Mouse (Mus musculus) CD4-positive, CD25-positive, alpha-beta regulatory T cell, adult 9 weeks (primary cell): Measurements from ENCODE around the gene Nedd8. TPM values are rescaled to one million over a fixed set of nuclear protein-coding genes. Genes with fewer than 3 reads are reported as not detected.

ENCODE experiments used
- polyA plus RNA-seq: library from polyadenylated mRNA; unstranded; fragments of 100-300 nt; shearing (Covaris generic); gene quantifications from one replicate; pipeline ENCODE4 v1.2.1, GENCODE M21; 2017

Gene Nedd8
- polyA plus RNA-seq = 496 TPM

DNA sequence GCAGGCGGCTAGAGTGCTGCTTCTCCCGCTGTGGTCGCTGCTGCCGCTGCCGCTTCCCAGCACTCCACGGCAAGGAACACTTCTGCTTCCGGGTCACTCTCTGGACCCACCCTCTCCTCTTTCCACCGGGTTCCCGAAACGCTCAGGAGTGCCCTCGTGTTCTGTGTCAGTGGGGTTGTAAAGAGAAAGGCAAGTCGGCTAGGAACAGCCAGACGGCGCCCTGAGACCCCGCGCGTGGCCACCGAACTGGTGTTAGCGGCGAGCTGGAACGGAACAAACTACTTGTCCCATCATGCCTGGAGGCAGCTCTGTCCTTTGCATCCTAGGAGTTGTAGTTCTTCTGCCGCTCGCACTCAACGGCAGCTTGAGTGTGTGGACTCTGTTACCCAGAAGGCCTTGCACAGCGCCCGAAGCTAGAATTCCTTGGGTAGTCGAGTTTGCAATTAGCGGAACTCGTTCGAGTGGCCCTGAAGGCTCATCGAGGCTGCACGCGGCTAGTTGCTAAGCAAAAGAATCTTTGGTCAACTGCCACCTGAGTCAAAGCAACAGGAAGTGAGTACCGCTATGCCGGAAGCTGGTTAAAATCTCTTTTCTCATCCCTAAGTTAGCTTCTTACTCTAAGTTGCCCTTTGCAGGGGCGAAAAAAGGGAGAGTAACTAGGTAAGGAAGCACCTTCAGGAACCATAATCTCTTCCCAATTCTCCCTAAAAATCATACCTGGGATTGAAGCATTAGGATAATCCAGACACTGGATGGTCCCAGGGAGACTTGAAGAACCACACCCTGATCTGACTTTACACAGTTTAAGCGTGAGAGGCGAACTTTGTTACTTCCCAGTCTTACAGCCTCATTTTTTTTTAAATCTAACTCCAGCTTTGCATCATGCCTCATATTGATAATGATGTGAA lies at the start of gene Nedd8, which contains the start of gene Gmpr2:
Nedd8 (minus strand) TSS at position 292 of the 908 bp plus-strand sequence.
Gmpr2 (plus strand) TSS at position 109 of the 908 bp plus-strand sequence.

GRCm38 (mm10) chr14:55713729-55714122 lies 41.8 kb upstream of the Nedd8 start, which contains the start of gene Tgm1:
TSS of gene Tgm1 (minus strand) at chr14:55713926.

DNA sequence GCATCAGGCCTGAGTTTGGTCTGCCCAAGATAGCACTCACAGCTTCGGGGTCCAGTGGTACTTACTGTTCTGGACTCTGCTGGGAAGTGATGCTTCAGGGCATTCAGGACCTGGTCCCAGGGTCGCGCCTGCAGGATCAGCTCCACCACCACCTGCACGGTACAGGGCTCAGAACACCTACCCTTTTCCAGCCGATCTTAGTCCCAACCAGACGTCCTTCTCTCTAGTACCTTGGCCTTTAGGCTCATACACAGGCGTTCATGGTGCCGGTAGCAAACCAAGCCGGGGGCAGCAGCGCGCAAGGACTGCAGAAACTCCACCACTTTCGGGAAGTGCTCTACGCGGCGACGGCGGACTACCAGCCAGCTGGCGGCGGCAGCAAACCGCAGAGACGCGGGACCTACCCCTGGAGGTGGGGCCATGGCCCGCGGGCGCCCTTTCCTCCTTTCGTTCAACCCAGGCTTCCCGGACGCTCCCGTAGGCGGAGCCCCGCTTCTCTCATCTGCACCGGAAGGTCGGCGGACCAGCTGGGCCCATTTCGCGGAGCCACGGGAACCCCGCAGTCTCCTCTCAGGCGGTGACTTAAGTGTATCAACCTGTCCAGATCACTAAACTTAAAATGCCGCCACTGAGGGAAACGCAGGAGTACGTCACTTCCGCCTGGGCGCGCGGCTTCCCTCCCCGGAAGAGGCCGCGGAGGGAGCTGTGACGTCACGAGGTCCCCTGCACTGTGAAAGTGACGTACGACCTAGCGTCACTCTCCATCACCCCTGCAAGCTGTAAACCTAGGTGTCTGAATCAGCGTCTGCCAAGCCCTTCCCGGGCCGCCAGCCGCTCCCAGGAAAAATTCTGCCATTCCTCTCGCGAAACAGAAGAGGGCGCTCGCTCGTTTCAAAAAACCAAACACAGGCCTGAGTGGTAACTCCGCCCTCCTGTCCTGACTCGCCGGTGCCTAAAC lies 9.5 kb upstream of the Nedd8 start, which contains the start of gene Tinf2:
Tinf2 (minus strand) TSS at position 661 of the 958 bp plus-strand sequence.

DNA sequence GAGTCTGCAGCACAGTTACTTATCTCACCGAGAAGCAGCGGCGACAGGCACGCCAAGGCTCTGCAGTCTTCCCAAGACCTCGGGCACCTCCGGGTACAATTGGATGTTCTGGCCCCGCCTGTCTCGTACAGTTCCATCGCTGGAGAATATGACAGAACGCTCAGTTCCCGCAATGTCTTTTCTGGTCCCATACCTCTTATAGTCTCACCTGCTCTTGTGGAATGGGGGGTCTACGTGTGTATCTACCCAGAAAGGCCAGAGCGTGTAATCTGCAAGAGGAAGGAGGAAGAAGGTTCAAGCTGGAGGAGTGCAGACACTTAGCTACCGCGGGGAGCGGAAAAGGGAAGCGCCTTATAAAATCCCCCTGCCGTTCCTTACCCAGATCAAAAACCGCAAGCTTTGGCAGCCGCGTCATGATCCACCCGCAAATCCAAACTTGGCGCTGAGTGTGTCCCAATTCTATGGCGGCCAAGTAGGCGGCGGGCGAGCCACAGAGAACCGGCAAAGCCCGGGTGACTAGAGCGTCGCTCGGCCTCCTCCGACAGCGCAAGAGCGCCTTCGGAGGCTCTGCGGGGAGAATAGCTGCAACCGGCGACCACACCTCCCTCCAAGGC lies 11.9 kb downstream of the Nedd8 start, which contains the start of gene Mdp1:
Mdp1 (minus strand) TSS at position 549 of the 614 bp plus-strand sequence.

DNA sequence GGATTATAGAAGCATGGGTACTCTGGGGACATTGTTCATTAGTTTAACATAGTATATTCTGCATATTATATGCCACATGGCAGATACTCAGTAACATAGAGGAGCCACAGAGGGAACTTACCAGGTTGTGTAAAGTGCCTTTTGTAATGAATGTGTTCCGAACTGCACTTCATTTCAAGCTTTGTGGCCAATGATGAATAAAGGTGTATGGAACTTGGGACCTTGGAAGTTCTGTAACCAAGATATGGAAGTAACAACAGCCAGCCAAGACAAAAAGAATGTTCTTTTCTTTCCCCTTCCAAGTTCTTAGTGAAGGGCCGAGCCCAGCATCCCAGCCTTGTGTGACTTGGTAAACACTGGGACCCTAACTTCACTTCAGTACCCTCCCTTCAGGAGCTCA lies 22.0 kb downstream of the Nedd8 start, which contains the start of gene Tssk4:
Tssk4 (plus strand) TSS at position 301 of the 400 bp plus-strand sequence.

DNA sequence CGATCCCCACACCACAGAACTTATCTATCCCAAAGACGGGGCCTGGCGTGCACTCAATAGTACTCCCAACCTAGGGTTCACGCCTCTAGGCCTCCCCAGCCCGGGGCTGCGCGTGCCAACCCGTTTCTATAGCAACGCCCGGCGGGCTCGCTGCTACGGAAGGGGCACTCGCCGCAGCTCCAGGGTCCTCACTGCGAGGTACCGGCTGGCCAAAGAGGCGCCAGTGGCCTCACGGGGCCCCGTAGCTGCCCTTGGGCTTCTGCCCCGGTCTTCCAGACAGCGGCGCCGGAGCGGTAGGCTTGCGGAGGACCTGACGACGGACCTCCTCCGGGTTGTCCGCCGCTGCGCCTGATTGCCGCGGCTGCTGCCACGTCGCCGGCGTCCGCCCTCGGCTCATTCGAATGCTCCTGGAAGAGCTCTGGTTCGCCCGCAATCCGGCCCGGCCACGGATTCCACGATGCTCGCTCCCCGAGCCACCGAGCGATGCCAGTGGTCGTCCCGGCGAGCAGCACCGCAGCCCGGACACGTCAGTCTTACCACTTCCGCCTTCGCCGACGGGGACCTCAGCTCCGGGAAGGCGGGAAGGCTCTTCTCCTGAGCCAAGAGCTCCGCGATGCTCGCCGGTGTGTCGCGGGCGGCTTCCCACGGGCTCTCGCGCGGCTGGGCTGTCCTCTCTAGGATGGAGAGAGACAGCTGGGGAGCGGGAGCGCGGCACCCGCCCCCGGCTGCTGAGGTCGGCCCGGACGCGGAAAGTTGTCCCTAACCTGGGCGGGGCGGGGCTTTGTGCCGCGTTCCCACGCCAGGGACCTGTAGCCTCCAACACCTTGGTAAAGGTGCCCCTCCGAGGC lies 28.6 kb downstream of the Nedd8 start, which contains the start of gene Tm9sf1:
Tm9sf1 (minus strand) TSS at position 747 of the 848 bp plus-strand sequence.

DNA sequence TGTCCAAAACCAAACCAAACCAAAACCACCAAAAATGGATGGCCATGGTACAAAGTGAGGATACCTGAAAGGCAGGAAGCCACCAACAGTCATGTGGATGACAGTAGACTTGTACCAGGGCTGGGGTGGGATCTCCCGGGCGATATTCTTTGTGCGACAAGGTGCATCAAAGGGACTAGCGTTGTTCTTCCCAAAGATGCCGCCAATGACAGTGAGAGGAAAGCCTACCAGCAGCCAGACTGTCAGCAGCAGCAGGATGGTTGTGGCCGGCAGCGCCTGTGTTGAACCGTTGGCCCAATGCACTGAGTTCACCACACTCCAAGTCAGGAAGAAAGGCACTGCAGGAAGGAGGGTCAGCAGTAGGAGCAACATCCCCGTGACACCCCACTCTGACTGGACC lies 34.1 kb downstream of the Nedd8 start, which contains the start of gene Gm49378:
Gm49378 (minus strand) TSS at position 101 of the 400 bp plus-strand sequence.

GRCm38 (mm10) chr14:55635523-55636007 lies 36.4 kb downstream of the Nedd8 start, which contains the start of gene Ipo4:
TSS of gene Ipo4 (minus strand) at chr14:55635957.

GRCm38 (mm10) chr14:55617822-55618221 lies 54.1 kb downstream of the Nedd8 start, which contains the start of gene Rec8:
TSS of gene Rec8 (plus strand) at chr14:55618037.

Other genes starting within 250 kb of the Nedd8 start
- 47.2 TPM for gene Dhrs4, start 193.4 kb downstream of the Nedd8 start, polyA plus RNA-seq
- gene Carmil3, start 181.5 kb downstream of the Nedd8 start, polyA plus RNA-seq = not detected
- gene Cpne6, start 161.7 kb downstream of the Nedd8 start, polyA plus RNA-seq = not detected
- 0.12 TPM for gene Nrl, start 147.1 kb downstream of the Nedd8 start, polyA plus RNA-seq
- gene Pck2, start 131.9 kb downstream of the Nedd8 start, polyA plus RNA-seq = 48.4 TPM
- gene Dcaf11, start 112.1 kb downstream of the Nedd8 start, polyA plus RNA-seq = 170 TPM
- gene A730061H03Rik, start 111.7 kb downstream of the Nedd8 start, polyA plus RNA-seq = 4.8 TPM
- not detected for gene Fitm1, start 96.5 kb downstream of the Nedd8 start, polyA plus RNA-seq
- 1,184 TPM for gene Psme1, start 94.0 kb downstream of the Nedd8 start, polyA plus RNA-seq
- gene Emc9, start 86.8 kb downstream of the Nedd8 start, polyA plus RNA-seq = 48.1 TPM
- 937 TPM for gene Psme2, start 81.0 kb downstream of the Nedd8 start, polyA plus RNA-seq
- gene Rnf31, start 80.4 kb downstream of the Nedd8 start, polyA plus RNA-seq = 64.3 TPM
- 237 TPM for gene Irf9, start 68.6 kb downstream of the Nedd8 start, polyA plus RNA-seq
- 8.1 TPM for gene Rec8, start 54.1 kb downstream of the Nedd8 start, polyA plus RNA-seq
- 53.3 TPM for gene Ipo4, start 36.2 kb downstream of the Nedd8 start, polyA plus RNA-seq
- gene Gm49378, start 34.2 kb downstream of the Nedd8 start, polyA plus RNA-seq = 2.8 TPM
- 96.0 TPM for gene Tm9sf1, start 28.3 kb downstream of the Nedd8 start, polyA plus RNA-seq
- gene Tssk4, start 21.9 kb downstream of the Nedd8 start, polyA plus RNA-seq = 1.6 TPM
- gene Mdp1, start 11.6 kb downstream of the Nedd8 start, polyA plus RNA-seq = 112 TPM
- gene Gmpr2, start 183 bp downstream of the Nedd8 start, polyA plus RNA-seq = 58.4 TPM
- 66.3 TPM for gene Tinf2, start 9.7 kb upstream of the Nedd8 start, polyA plus RNA-seq
- gene Tgm1, start 41.8 kb upstream of the Nedd8 start, polyA plus RNA-seq = 0.26 TPM
- 90.8 TPM for gene Rabggta, start 50.1 kb upstream of the Nedd8 start, polyA plus RNA-seq
- gene Dhrs1, start 73.6 kb upstream of the Nedd8 start, polyA plus RNA-seq = 54.2 TPM
- gene Nop9, start 73.6 kb upstream of the Nedd8 start, polyA plus RNA-seq = 12.1 TPM
- not detected for gene Cideb, start 86.3 kb upstream of the Nedd8 start, polyA plus RNA-seq
- gene Ltb4r2, start 89.3 kb upstream of the Nedd8 start, polyA plus RNA-seq = not detected
- gene Ltb4r1, start 93.8 kb upstream of the Nedd8 start, polyA plus RNA-seq = 1.4 TPM
- gene Adcy4, start 112.0 kb upstream of the Nedd8 start, polyA plus RNA-seq = not detected
- gene Ripk3, start 116.7 kb upstream of the Nedd8 start, polyA plus RNA-seq = 79.6 TPM
- gene Nfatc4, start 151.0 kb upstream of the Nedd8 start, polyA plus RNA-seq = not detected
- 1.7 TPM for gene Nynrin, start 181.9 kb upstream of the Nedd8 start, polyA plus RNA-seq
- 0.25 TPM for gene Cbln3, start 212.3 kb upstream of the Nedd8 start, polyA plus RNA-seq
- 90.5 TPM for gene Khnyn, start 212.8 kb upstream of the Nedd8 start, polyA plus RNA-seq
- 86.9 TPM for gene Sdr39u1, start 228.2 kb upstream of the Nedd8 start, polyA plus RNA-seq